Mouse (Mus musculus): Measurements from ENCODE around the gene Atp6ap1. TPM values are rescaled to one million over a fixed set of nuclear protein-coding genes. Genes with fewer than 3 reads are reported as not detected.

The Atp6ap1 gene
- 97.3 and 109 TPM in 2 replicates for polyA plus RNA-seq (2015; fragmentation: Nextera tagmentation; extraction: Ambion mirVana)

DNA sequence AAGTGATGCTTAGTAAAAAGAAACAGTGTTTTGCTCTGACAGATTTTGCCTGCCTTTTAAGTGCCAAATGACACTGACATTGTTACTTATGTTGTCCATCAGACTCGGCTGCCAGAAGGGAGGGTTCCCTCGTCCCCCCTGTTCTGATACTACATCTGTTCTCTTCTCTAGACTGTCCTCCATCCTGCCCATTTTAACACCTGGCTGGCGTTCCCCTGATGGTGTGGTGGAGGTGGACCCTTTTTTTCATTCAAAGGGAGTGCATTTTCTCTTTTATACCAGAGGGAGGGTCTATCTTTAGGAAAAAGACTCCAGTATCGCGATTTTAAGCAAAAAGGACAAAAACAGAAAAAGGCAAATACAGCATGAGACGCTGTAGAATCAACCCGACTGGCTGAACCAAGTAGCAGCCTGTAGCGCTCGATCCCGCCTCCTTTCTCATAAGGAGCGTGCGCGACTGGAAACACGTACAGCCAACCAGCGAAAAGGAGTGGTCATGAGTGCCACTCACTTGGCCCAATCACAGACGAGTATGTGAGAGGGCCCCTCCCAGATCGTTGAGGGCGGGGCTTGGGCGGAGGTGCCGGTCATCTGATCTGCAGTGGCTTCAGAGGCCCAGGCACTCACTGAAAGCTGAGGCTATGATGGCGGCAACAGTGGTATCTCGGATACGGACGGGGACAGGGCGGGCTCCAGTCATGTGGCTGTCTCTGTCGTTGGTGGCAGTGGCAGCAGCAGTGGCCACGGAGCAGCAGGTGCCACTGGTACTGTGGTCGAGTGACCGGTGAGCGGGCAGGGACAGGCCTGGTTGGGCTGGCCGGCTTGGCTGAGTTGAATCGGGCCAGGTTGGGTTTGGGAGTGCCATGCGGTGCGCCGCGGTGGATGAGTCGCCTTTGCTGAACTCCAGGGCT, at the start of gene Atp6ap1:
Gene Atp6ap1, plus strand, starts transcription at position 560 of the 911 bp plus-strand sequence.

GRCm38 (mm10) chrX:74249615-74250014, 47.3 kb upstream of the Atp6ap1 start, which contains the start of gene Flna:
Gene Flna, minus strand, starts transcription at chrX:74249820.

DNA sequence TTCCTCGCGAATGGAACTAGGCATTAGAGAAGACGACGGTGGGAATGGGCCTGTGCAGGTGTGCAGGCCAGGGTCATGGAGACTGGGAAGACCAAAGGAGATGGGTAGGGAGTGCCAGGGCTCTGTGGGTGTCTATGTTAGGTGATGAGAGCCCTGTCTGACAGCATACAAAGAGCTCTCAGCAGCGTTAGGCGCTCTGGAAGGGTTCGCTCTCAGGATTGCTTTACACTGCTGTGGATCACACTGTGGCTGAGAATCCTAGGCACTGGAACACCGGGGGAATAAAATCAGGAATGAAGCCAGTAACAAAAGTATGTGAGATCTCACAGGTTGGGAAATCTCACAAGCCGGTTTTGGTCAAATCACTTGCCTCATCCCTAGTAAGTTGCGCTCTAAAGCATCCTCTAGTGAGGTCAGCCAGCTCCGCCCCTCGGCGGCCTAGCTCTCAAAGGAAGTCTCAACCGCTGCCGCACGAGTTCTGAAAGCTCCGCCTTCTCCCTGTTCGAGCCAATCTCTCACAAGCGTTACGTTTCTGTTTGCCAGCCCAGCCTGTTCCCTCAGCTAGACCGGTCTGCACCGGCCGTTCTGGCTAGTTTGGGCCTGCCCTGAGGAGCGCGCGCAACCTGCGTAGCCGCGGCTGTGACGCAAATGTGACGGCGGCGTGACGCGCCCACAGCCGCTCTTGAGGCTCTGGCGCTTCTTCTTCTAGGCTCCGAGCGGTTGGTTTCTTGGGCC, 42.6 kb upstream of the Atp6ap1 start, which contains the start of gene Emd:
Gene Emd, plus strand, starts transcription at position 535 of the 735 bp plus-strand sequence.

GRCm38 (mm10) chrX:74270062-74270901, 26.6 kb upstream of the Atp6ap1 start, which contains the start of gene Rpl10:
Gene Rpl10, plus strand, starts transcription at chrX:74270812.

DNA sequence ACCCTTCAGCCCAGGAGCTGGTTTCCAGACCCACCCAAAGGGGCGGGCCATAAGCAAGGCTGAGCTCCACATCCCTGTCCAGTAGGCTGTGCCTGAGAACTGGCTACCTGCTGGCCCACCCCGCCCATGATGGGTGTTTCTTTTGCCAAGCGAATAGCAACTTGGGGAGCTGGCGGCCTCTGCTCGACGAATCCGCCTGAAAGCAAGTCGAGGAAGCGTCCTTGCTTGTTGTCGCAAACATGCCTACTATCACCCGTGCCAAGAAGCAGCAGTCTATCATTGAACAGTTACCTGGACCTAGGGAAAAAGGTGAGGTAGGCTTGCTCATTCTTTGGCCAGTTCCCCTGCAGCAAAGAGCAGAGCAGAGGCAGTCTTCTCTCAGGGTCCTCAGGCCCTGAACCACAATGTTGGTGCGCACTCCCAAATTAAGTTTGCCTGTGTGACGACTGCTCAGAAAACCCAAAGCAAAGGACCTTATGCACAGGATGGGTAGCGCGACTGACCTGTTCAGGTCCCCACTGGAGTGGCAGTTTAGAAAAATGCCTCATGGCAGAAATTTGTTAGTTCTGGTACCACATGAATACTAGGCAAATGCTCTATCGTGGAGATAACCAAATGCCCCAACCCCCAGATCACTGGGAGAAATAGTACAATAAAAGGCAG, 15.0 kb upstream of the Atp6ap1 start, which contains the start of the genes Taz and Dnase1l1:
Gene Taz, plus strand, starts transcription at position 181 of the 663 bp plus-strand sequence.
Gene Dnase1l1, minus strand, starts transcription at position 606 of the 663 bp plus-strand sequence.

GRCm38 (mm10) chrX:74304867-74305700, 8.2 kb downstream of the Atp6ap1 start, which contains the start of gene Gdi1:
Gene Gdi1, plus strand, starts transcription at chrX:74304998.

GRCm38 (mm10) chrX:74312540-74313464, 15.9 kb downstream of the Atp6ap1 start, which contains the start of gene Fam50a:
Gene Fam50a, plus strand, starts transcription at chrX:74313033.

GRCm38 (mm10) chrX:74328725-74329161, 31.8 kb downstream of the Atp6ap1 start, which contains the start of gene Plxna3:
Gene Plxna3, plus strand, starts transcription at chrX:74329066.

GRCm38 (mm10) chrX:74353467-74353770, 56.5 kb downstream of the Atp6ap1 start, which contains the start of gene Lage3:
Gene Lage3, minus strand, starts transcription at chrX:74353618.

Small RNA genes within 50 kb of the gene (microRNA-seq; reads per million reads assigned to microRNA genes)
- gene Mir7091: 1.2 reads per million
- 0.93 reads per million for gene Mir7092

Other genes with a start within 250 kb of the Atp6ap1 start
- gene Opn1mw, start 169.6 kb upstream of the Atp6ap1 start, polyA plus RNA-seq (2015; fragmentation: Nextera tagmentation; extraction: Ambion mirVana): not detected in 2 replicates
- gene Mecp2, start 161.7 kb upstream of the Atp6ap1 start, polyA plus RNA-seq (2015; fragmentation: Nextera tagmentation; extraction: Ambion mirVana): 8.5 and 9.1 TPM in 2 replicates
- gene Tex28, start 129.3 kb upstream of the Atp6ap1 start, polyA plus RNA-seq (2015; fragmentation: Nextera tagmentation; extraction: Ambion mirVana): not detected in 2 replicates
- gene Tktl1, start 119.8 kb upstream of the Atp6ap1 start, polyA plus RNA-seq (2015; fragmentation: Nextera tagmentation; extraction: Ambion mirVana): 0.10 and 0.16 TPM in 2 replicates
- gene Flna, start 47.3 kb upstream of the Atp6ap1 start, polyA plus RNA-seq (2015; fragmentation: Nextera tagmentation; extraction: Ambion mirVana): 1,264 and 1,315 TPM in 2 replicates
- 27.8 and 28.9 TPM in 2 replicates for gene Emd, start 42.4 kb upstream of the Atp6ap1 start, polyA plus RNA-seq (2015; fragmentation: Nextera tagmentation; extraction: Ambion mirVana)
- gene Rpl10, start 26.3 kb upstream of the Atp6ap1 start, polyA plus RNA-seq (2015; fragmentation: Nextera tagmentation; extraction: Ambion mirVana): 802 and 865 TPM in 2 replicates
- gene Taz, start 15.2 kb upstream of the Atp6ap1 start, polyA plus RNA-seq (2015; fragmentation: Nextera tagmentation; extraction: Ambion mirVana): 50.5 and 56.1 TPM in 2 replicates
- gene Dnase1l1, start 14.8 kb upstream of the Atp6ap1 start, polyA plus RNA-seq (2015; fragmentation: Nextera tagmentation; extraction: Ambion mirVana): 18.6 and 20.0 TPM in 2 replicates
- 106 and 112 TPM in 2 replicates for gene Gdi1, start 7.9 kb downstream of the Atp6ap1 start, polyA plus RNA-seq (2015; fragmentation: Nextera tagmentation; extraction: Ambion mirVana)
- gene Fam50a, start 15.9 kb downstream of the Atp6ap1 start, polyA plus RNA-seq (2015; fragmentation: Nextera tagmentation; extraction: Ambion mirVana): 38.8 and 45.1 TPM in 2 replicates
- 2.2 and 2.3 TPM in 2 replicates for gene Plxna3, start 32.0 kb downstream of the Atp6ap1 start, polyA plus RNA-seq (2015; fragmentation: Nextera tagmentation; extraction: Ambion mirVana)
- 74.8 and 80.3 TPM in 2 replicates for gene Lage3, start 56.5 kb downstream of the Atp6ap1 start, polyA plus RNA-seq (2015; fragmentation: Nextera tagmentation; extraction: Ambion mirVana)
- gene Ubl4a, start 76.1 kb downstream of the Atp6ap1 start, polyA plus RNA-seq (2015; fragmentation: Nextera tagmentation; extraction: Ambion mirVana): 65.4 and 70.7 TPM in 2 replicates
- 18.1 and 19.6 TPM in 2 replicates for gene Slc10a3, start 76.3 kb downstream of the Atp6ap1 start, polyA plus RNA-seq (2015; fragmentation: Nextera tagmentation; extraction: Ambion mirVana)
- 27.6 and 28.2 TPM in 2 replicates for gene Fam3a, start 96.2 kb downstream of the Atp6ap1 start, polyA plus RNA-seq (2015; fragmentation: Nextera tagmentation; extraction: Ambion mirVana)
- gene Ikbkg, start 96.2 kb downstream of the Atp6ap1 start, polyA plus RNA-seq (2015; fragmentation: Nextera tagmentation; extraction: Ambion mirVana): 17.3 and 17.9 TPM in 2 replicates
- 61.1 and 65.3 TPM in 2 replicates for gene G6pdx, start 132.1 kb downstream of the Atp6ap1 start, polyA plus RNA-seq (2015; fragmentation: Nextera tagmentation; extraction: Ambion mirVana)
- gene Gm6880, start 184.3 kb downstream of the Atp6ap1 start, polyA plus RNA-seq (2015; fragmentation: Nextera tagmentation; extraction: Ambion mirVana): not detected in 2 replicates